Mouse (Mus musculus): ENCODE results near the gene Rgl3.

The Rgl3 gene

GRCm38 (mm10) chr9:21978398-21979128 is 10.7 kb downstream of the Rgl3 start:
- DNase-seq (ENCODE audit: low spot score), result no peak

DNA sequence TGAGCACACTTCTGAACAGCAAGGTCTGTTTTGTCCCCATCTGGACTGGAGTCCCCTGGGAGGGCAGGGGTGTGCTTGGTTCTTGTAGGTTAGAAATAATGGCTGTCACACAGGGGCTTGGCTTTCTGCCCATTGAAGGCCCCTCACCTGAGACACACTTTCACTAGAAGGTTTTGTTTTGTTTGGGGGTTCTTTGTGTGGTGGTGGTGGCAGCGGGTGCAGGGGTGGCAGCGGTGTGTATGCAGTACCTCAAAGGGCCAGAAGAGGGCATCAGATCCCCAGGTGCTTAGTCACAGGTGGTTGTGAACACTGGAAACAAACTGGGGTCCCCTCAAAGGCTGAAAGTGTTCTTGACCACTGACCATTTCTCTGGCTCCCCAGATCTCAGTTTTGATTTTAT is 11.3 kb downstream of the Rgl3 start:
- no peak for DNase-seq (ENCODE audit: low spot score)

- no peak for DNase-seq (ENCODE audit: low spot score)
Measured at GRCm38 (mm10) chr9:21977331-21977730, 11.9 kb downstream of the Rgl3 start.

DNA sequence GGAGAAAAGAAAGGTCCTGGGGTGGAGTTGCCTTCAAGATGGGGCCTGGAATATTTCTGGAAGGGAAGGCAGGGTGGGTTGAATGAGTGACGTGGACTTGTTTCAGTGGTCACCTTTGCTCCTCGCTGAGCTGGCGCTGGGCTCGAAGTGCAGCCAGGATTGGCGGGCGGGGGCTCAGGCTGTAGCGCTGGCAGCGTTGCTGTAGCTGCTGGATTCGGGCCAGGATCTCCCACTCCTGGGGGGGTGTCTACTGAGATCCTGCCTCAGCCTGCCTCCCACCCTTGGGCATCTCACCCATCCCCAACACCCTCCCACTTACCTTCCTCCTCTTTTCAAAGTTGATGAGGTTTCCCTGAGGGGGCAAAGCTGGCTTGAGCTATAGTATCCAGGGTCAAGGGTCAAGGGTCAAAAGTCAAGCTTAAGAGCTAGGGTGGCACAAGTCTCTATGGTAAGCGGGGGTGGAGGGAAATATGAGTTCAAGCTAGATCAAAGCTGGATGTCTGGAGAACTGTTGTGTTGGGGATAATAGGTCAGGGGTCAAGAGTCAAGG is 12.5 kb downstream of the Rgl3 start:
- DNase-seq (ENCODE audit: low spot score), result no peak

GRCm38 (mm10) chr9:21969304-21969703 is 19.9 kb downstream of the Rgl3 start:
- no peak for DNase-seq (ENCODE audit: low spot score)

GRCm38 (mm10) chr9:21968883-21969282 is 20.4 kb downstream of the Rgl3 start:
- no peak for DNase-seq (ENCODE audit: low spot score)

DNA sequence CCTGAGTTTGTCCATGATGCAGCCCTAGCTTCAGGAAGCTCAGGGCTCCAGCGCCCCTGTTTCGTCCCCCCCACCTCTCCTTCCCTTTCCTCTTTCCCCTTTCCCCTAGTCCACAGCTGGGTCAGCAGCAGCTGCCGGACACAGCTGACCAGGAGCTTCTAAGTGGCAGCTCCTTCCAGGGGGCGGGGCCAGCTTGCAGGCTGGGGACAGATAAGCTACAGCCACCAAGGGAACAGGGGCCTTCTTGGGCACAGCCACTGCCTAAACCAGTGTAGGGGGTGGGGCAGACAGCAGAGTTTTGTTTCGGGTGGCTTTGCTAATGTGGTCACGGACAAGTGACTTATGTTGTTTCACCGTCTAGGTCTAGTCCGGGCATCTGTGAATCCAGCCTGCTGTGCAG is 25.8 kb downstream of the Rgl3 start, which contains the start of gene Epor:
TSS of gene Epor (minus strand) at position 90 of the 400 bp plus-strand sequence.
- no peak for DNase-seq (ENCODE audit: low spot score)

- DNase-seq (ENCODE audit: low spot score), result peak; percentile 47
Measured at GRCm38 (mm10) chr9:21962416-21963059, 26.7 kb downstream of the Rgl3 start.

DNA sequence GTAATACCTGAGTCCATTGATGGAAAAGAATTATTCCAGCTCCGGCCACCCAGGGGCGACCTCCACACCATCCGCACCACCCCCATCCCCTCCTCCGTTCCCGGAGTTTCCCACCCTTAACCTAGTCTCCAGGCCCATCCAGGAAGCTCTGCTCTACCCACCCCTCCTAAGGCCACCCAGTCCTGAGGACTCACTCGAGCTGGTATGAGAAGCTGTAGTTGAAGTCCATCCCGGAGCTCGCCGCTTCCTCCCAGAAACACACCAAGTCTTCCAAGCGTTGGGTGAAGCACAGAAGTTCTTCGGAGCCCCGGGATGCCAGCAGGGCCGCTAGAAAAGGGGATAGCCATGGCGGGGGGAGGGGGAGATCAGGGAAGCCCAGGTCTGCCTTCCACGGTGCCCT is 27.2 kb downstream of the Rgl3 start:
- DNase-seq (ENCODE audit: low spot score), result no peak

- no peak for DNase-seq (ENCODE audit: low spot score)
Measured at GRCm38 (mm10) chr9:21961366-21961980, 27.8 kb downstream of the Rgl3 start.

DNA sequence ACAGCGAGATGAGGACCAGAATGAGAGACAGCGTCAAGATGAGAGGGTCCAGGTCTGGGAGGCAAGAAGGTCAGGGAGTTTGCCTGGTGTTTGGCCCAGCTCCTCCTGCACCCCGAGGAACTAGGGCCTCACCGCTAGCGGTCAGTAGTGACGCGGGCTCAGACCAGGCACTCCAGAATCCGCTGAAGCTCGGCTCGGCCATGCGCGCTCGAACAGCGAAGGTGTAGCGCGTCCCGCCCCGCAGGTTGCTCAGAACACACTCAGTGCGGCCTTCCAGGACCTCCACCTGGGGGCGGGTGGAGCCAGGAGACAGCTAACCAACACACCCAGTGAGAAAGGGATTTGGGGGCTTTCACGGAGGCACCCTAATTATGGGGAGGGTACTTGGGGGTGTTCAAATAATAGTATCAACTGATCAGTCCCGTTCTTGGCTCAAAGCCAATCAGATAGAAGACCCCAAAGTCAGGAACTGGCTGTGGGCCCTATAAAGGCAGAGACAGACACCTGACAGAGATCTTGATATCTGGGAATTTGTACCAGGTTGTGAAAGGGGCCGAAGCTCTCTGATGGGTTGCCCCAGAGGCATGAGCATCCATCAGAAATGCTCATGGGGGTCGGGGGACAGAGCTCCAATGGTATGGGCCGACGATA is 28.6 kb downstream of the Rgl3 start:
- DNase-seq (ENCODE audit: low spot score), result no peak

DNA sequence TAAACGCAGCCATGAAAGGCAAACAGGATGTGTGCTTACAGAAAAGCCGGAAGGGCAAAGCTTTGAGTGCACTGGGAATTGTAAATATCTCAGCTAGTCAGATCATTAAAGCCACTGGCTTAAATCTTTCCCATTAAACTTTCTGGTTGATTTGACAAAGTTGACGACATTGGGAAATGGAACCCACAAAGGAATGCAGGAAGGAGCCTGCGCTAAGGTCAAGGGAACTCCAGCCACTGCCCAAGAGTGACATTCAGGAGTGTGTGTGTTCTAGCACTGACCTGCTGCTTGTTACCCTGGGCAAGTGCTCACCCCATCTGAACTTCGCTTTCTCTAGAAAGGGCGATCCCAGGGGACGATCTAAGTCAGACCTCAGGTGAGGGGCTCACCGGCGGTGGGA is 29.1 kb downstream of the Rgl3 start:
- DNase-seq (ENCODE audit: low spot score), result no peak

- no peak for DNase-seq (ENCODE audit: low spot score)
Measured at GRCm38 (mm10) chr9:21959244-21959643, 30.0 kb downstream of the Rgl3 start.

DNA sequence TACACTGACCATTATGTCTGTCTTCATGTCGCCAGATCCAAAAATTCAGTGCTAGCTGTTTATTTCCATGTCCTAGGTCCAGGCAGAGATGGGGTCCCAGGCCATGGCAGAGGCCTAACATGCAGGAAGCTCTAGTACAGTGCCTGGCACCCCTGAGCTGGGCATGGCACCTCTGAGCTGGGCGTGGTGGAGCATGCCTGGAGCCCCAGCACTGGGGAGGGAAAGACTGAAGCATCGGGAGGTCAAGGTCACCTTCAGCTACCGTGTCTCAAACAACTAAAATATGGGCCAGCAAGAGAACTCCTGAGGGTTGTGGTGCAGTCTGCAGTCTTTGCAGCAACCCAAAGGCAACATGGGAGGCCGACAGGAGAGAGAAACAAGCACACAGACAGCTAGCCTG is 30.9 kb downstream of the Rgl3 start:
- no peak for DNase-seq (ENCODE audit: low spot score)

GRCm38 (mm10) chr9:21955570-21956281 is 33.5 kb downstream of the Rgl3 start, which contains the start of gene Swsap1:
Swsap1 (plus strand) TSS chr9:21955755.
- DNase-seq (ENCODE audit: low spot score), result peak; percentile 94

- DNase-seq (ENCODE audit: low spot score), result no peak
Measured at GRCm38 (mm10) chr9:21955225-21955569, 34.0 kb downstream of the Rgl3 start.

- no peak for DNase-seq (ENCODE audit: low spot score)
Measured at GRCm38 (mm10) chr9:21954635-21955034, 34.6 kb downstream of the Rgl3 start.

- no peak for DNase-seq (ENCODE audit: low spot score)
Measured at GRCm38 (mm10) chr9:21953600-21953999, 35.6 kb downstream of the Rgl3 start.

DNA sequence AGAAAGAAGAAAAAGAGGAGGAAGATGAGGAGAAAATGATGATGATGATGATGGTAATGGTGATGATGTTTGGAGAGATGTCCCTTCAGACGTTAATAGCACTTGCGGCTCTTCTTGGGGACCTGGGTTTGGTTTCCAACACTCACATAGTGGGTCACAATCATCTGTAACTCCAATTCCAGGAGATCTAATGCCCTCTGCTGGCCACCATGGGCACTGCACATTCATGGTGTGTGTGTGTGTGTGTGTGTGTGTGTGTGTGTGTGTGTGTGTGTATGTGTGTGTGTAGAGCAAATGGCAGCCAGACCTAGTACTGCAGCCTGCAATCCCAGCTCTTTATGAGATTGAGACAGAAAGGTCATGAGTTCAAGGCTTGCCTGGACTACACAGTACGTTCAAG is 37.3 kb downstream of the Rgl3 start:
- no peak for DNase-seq (ENCODE audit: low spot score)

DNA sequence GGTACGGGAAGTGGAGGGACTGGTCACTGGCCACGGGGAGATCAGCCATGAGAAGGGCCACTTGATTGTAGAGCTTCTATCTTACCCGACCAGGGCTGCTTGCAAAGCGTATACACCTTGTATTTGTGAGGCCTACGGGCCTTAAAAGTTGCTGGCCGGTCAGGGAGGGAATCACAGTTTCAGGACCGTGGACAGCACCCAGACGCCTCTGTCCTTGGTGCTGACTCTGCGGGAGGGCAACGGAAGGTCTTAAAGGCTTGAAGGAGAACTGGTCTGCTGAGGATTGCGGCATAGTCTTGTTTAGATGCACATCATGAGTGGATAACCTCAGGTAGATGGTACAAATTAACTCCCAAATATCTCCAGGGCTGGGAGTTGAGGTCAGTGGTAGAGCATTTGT is 38.9 kb downstream of the Rgl3 start:
- peak; percentile 75 for DNase-seq (ENCODE audit: low spot score)

DNA sequence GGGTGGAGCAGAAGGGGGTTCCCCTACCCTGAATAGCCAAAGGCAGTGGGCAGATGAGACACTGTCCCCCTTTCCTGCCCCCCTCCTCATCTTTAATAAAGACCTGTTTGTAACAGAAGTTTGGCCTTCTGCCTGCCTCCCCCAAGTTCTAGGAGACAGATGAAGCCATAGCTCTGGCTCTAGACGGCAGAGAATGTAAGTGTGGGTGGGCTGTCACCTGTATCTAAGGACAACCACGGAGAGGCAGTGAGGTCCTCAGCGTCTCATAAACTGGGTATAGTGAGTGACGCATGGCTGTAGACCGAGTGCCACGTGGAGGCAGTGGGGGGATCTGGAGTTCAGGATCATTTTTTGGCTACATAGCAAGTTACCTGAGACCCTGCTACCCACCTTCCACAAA is 40.5 kb downstream of the Rgl3 start:
- DNase-seq (ENCODE audit: low spot score), result no peak

DNA sequence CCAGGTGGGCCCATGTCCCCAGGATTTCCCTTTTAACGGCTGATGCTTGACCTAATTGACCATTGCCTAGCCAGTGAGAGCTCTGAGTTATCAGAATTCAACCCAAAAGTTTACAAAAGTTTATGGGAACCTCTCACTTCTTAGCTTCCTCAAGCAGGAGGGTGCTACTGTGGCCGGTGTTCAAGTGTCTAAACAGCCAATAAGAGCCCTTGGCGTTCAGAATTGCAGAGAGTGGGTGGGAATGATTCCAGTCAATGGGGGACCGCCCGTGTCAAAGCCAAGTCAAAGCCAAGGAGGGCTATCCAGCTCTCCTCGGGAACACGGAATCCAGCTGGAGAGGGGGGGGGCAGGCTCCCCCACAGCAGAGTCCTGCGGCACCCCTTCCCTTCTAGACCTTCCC is 41.1 kb downstream of the Rgl3 start:
- no peak for DNase-seq (ENCODE audit: low spot score)
